Mouse (Mus musculus) liver, postnatal 0 days (tissue): Measurements from ENCODE around the gene Elmo2. TPM values are rescaled to one million over a fixed set of nuclear protein-coding genes. Genes with fewer than 3 reads are reported as not detected.

ENCODE experiments used
- ATAC-seq: fragments of 200-750 bp; cut with Nextera tagmentation; 2 replicates; pipeline ENCODE4 v1.8.0; 2017; ENCODE audit warnings: mild to moderate bottlenecking, moderate library complexity
- DNase-seq: peaks from one replicate; pipeline ENCODE4 v3.0.0-alpha.2; 2016
- H3K27ac ChIP-seq: fragments of 300-500 bp; sonication (generic); 2 replicates; pipeline ENCODE4 v1.5.1; 2014; ENCODE audit warnings: antibody characterized with exemption, moderate library complexity, mild to moderate bottlenecking, low read depth
- H3K27me3 ChIP-seq: fragments of 300-500 bp; sonication (generic); 2 replicates; pipeline ENCODE4 v1.6.1; 2014; ENCODE audit warnings: low read length, control low read depth, mixed read lengths; ENCODE audit not compliant: insufficient read depth
- H3K36me3 ChIP-seq: fragments of 300-500 bp; sonication (generic); replicated peaks from 2 replicates; pipeline ENCODE4 v1.6.1; 2014; ENCODE audit warnings: mild to moderate bottlenecking, control low read depth, low read length, moderate library complexity, mixed read lengths; ENCODE audit not compliant: insufficient read depth
- H3K4me1 ChIP-seq: fragments of 300-500 bp; sonication (generic); 2 replicates; pipeline ENCODE4 v1.6.1; 2014; ENCODE audit warnings: antibody characterized with exemption, mild to moderate bottlenecking, control low read depth; ENCODE audit not compliant: insufficient read depth
- H3K4me2 ChIP-seq: fragments of 300-500 bp; sonication (generic); 2 replicates; pipeline ENCODE4 v1.6.1; 2014; ENCODE audit warnings: low read depth, mild to moderate bottlenecking, low read length, moderate library complexity, mixed read lengths
- H3K4me3 ChIP-seq: fragments of 300-500 bp; sonication (generic); 2 replicates; pipeline ENCODE4 v1.5.1; 2014; ENCODE audit warnings: low read depth, low read length
- H3K9ac ChIP-seq: fragments of 300-500 bp; sonication (generic); replicated peaks from 2 replicates; pipeline ENCODE4 v1.6.1; 2014; ENCODE audit warnings: mild to moderate bottlenecking, moderate library complexity
- H3K9me3 ChIP-seq: fragments of 300-500 bp; sonication (generic); 2 replicates; pipeline ENCODE4 v1.6.1; 2016; ENCODE audit warnings: mild to moderate bottlenecking, control low read depth, low read length, mixed read lengths
- CTCF ChIP-seq: sonication (generic); IDR thresholded peaks from 2 replicates; pipeline ENCODE4 v1.5.1; 2016; ENCODE audit warnings: antibody characterized with exemption, low read depth
- EP300 ChIP-seq: IDR thresholded peaks from 2 replicates; pipeline ENCODE4 v1.6.1; 2016; ENCODE audit warnings: antibody characterized with exemption, low read depth, mild to moderate bottlenecking
- WGBS: fragments of 180-500 bp; shearing (Covaris S2); extraction: QIAGEN DNeasy Blood & Tissue Kit; methylation state at CpG from one replicate; pipeline ENCODE4 v1.1.7; 2014; ENCODE audit not compliant: insufficient replicate concordance; 5-methylcytosine and 5-hydroxymethylcytosine counted together
- polyA plus RNA-seq: library from polyadenylated mRNA; unstranded; fragments of >200 nt; fragmentation: Nextera tagmentation; extraction: Ambion mirVana; gene quantifications from 2 replicates; pipeline ENCODE4 v1.2.1, GENCODE M21; 2015

Elmo2 gene
- polyA plus RNA-seq, 1 experiment from 2014 or later: 12.3 TPM

DNA sequence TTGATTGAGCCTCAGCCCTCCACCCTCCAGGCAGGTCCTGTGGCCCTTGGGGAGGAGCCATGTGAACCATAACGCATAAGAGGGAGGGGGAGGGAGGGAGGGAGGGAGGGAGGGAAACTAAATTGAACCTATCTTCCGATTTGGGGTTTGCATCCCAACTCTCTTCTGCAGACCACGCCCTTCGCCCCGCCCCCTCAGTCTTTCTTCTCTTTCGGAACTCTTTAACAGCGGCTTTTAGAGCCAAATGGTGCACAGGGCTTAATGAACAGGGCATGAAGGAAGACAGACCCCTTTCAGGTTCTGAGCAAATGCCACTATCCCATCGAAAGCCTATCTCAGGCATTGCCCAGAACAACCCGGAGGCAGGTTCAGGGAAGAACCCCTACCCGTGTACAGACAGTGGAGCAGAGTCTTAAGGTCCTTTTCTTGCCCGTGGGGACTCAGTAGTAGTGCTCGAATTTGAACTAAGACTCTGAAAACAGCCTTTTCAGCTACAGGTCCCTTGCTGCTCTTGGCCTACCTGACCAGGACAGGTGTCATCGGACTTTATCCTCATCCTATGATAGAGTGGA is 41.7 kb upstream of the Elmo2 start:
- H3K27me3 ChIP-seq: peaks cover 10% of the 10 kb centered on the region; the same call in 1 of the 2 replicates
- whole genome bisulfite sequencing: 1% methylated on average over 13 of the region's 13 CpGs
- no peaks in the 10 kb centered on the region for H3K9me3 ChIP-seq
- H3K4me3 ChIP-seq: peak overlapping the region; percentile 14; the same call in 1 of the 2 replicates
- no peak for ATAC-seq
- TF ChIP-seq EP300 (no peak), CTCF (no peak)
- H3K4me2 ChIP-seq: peak overlapping the region; percentile 57
- H3K4me1 ChIP-seq: peaks cover 8% of the 10 kb centered on the region
- H3K27ac ChIP-seq: no peak overlapping the region
- DNase-seq: peak; percentile 45
- no peaks in the 10 kb centered on the region for H3K36me3 ChIP-seq
- H3K9ac ChIP-seq: no peak overlapping the region

DNA sequence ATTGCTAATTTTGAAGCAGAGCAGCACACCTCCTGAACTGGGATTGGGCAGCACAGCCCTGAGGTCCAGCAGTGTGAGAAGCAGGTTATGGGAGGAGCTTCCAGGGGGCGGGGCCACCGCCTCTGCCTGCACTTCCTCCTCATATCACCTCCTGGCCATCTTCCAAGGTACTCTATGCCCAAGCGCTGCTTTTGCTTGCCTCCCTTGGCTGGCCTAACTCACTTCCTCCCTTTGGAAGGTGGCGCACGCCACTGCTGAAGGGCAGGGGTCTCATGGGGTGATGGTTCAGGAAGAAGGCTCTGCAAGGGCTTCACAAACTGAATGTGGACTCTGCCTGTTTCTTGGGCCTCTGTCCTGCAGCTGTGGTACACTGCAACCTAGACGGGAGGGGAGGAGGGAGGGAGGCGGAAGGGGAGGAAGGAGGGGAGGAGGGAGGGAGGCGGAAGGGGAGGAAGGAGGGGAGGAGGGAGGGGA is 40.8 kb upstream of the Elmo2 start:
- Histone ChIP-seq H3K9ac (no peak overlapping the region), H3K27ac (no peak overlapping the region), H3K4me3 (no peak overlapping the region), H3K4me2 (peak overlapping the region; percentile 18; the same call in 1 of the 2 replicates), H3K36me3 (no peaks in the 10 kb centered on the region), H3K9me3 (no peaks in the 10 kb centered on the region), H3K27me3 (peaks cover 10% of the 10 kb centered on the region; the same call in 1 of the 2 replicates), H3K4me1 (peaks cover 8% of the 10 kb centered on the region)
- ATAC-seq (peak; percentile 86), DNase-seq (peak; percentile 82)
- TF ChIP-seq EP300 (no peak), CTCF (no peak)
- WGBS: 0% methylated on average over 5 of the region's 8 CpGs

DNA sequence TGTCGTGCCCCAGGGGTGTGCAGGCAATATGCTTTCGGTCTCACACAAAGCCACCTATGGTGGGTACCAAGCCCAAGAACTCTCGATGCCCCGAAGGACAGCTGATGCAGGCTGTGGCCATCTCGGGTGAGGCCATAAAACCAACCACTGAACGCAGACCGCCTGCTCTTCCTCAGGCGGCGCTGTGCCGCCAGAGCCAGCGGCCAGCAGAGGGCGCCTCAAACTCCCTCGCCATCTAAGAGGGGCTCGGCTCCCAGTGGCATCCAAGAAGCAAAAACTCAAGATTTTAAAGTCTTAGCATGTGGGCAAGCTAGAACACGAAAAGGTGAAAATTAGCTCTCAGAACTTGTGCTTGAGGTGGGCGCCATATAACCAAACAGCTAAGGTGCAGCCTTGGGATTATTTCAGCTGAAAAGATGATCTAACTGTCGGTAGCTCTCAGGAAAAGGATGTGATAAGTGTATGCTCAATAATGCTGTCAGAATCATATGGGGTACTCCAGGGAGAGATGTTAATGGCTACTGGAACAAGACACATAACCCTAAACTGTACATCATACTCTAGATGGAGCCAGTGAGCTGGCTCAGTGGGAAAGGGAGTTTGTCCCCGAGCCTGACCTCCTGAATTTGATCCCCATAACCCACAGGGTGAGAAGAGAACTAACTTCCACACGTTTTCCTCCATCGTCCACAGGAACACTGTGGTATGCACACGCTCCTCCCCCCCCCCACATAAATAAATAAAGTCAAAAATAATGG is 38.2 kb upstream of the Elmo2 start:
- Histone ChIP-seq H3K4me2 (no peak overlapping the region), H3K27me3 (peaks cover 10% of the 10 kb centered on the region; the same call in 1 of the 2 replicates)
- WGBS: 9% methylated on average over 21 of the region's 21 CpGs

DNA sequence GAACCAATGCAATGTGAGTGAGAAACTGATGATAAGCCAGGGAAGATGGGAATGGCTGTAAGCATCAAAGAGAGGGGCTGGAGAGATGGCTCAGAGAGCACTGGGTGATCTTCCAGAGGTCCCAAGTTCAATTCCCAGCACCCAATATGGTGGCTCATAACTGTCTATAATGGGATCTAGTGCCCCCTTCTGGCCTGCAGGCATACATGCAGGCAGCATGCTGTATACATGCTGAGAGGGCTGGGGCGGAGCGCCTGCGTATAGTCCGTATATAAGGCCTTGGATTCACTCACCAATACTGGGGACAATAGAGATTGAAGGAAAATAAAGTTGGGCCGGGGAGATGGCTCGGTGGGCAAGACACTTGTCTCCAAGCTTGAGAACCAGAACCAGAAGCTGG is 37.0 kb upstream of the Elmo2 start:
- no peaks in the 10 kb centered on the region for H3K9me3 ChIP-seq
- ATAC-seq: no peak
- peak; percentile 26; the same call in 1 of the 2 replicates for TF ChIP-seq CTCF
- TF ChIP-seq EP300: no peak
- H3K27ac ChIP-seq: no peak overlapping the region
- DNase-seq: no peak
- no peak overlapping the region for H3K4me3 ChIP-seq
- no peak overlapping the region for H3K4me2 ChIP-seq
- H3K4me1 ChIP-seq: peaks cover 8% of the 10 kb centered on the region
- WGBS: 69% methylated on average over 6 of the region's 6 CpGs
- H3K27me3 ChIP-seq: no peaks in the 10 kb centered on the region; the same call in 1 of the 2 replicates
- H3K9ac ChIP-seq: no peak overlapping the region
- no peaks in the 10 kb centered on the region for H3K36me3 ChIP-seq

More for the DNA sequence above, 38.2 kb upstream of the Elmo2 start:
- Histone ChIP-seq H3K4me1 (peaks cover 8% of the 10 kb centered on the region), H3K9ac (no peak overlapping the region), H3K4me3 (no peak overlapping the region), H3K36me3 (no peaks in the 10 kb centered on the region), H3K27ac (no peak overlapping the region), H3K9me3 (no peaks in the 10 kb centered on the region)
- 0 out of 2 replicates have a peak, but pooled peaks have one; percentile 19 for ATAC-seq
- peak; percentile 67 for DNase-seq
- TF ChIP-seq EP300 (no peak), CTCF (peak; percentile 81)

DNA sequence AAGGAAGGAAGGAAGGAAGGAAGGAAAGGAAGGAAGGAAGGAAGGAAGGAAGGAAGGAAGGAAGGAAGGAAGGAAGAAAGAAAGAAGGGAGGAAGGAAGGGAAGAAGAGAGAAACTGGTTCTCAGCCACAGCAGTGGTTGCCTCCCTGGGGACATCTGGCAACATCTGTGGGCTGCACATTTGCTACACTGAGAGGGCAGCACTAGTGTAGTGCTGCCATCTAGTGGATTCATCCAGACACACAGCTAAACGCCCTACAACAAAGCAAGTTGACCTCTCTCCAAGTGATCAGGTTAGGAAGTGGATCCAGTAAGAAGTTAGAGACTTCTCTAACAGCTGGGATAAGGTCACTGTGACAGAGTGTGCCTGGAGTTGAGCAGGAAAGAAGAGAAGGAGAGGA is 34.6 kb upstream of the Elmo2 start:
- H3K27ac ChIP-seq: no peak overlapping the region
- DNase-seq: peak; percentile 61
- no peak overlapping the region for H3K4me3 ChIP-seq
- no peak overlapping the region for H3K4me2 ChIP-seq
- H3K27me3 ChIP-seq: no peaks in the 10 kb centered on the region
- H3K36me3 ChIP-seq: no peaks in the 10 kb centered on the region
- no peak overlapping the region for H3K9ac ChIP-seq
- no peaks in the 10 kb centered on the region for H3K4me1 ChIP-seq
- no peaks in the 10 kb centered on the region for H3K9me3 ChIP-seq
- TF ChIP-seq EP300: no peak
- peak; percentile 89 for TF ChIP-seq CTCF
- peak; percentile 50; the same call in 1 of the 2 replicates for ATAC-seq
- 0% methylated on average over 1 of the region's 1 CpGs for WGBS

DNA sequence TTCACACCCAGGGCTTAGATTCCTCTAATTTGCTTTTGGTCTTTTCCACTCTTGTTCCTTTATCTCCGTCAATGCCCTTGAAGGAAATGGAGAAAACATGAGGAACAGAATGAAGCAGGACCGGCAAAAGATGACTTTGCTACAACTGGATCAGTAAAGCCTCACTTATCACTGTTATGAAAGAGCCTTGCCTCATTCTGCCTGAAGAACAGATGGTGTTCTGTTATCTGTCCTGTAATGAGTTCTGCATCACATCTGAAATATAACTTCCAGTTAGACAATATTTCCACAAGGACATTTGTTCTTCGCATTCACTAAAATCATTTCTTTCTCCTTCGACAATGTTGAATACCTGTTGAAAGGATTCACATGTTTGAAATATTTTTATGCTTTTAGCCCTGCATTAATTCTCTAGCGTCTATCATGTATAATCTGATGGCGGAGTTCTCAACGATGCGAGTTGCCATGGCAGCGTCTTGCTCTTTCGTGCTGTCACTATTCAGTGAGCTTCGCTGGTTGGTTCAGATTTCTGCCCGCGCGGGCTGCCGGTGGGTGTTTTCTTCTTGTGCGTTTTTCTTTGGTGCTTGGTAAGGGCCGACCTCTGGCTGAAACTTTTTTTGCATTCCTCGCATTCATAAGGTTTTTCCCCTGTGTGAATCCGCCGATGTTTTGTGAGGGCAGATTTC is 25.7 kb upstream of the Elmo2 start:
- no peaks in the 10 kb centered on the region for H3K36me3 ChIP-seq
- ATAC-seq: no peak

More for the DNA sequence above, 25.7 kb upstream of the Elmo2 start:
- Histone ChIP-seq H3K27me3 (no peaks in the 10 kb centered on the region), H3K27ac (no peak overlapping the region), H3K4me3 (no peak overlapping the region), H3K9me3 (peaks cover 10% of the 10 kb centered on the region; the same call in 1 of the 2 replicates), H3K9ac (no peak overlapping the region), H3K4me1 (no peaks in the 10 kb centered on the region), H3K4me2 (no peak overlapping the region)
- WGBS: 87% methylated on average over 20 of the region's 20 CpGs
- no peak for DNase-seq
- no peak for TF ChIP-seq EP300
- no peak for TF ChIP-seq CTCF
